Mouse (Mus musculus) olfactory bulb, adult 2 months (tissue): ENCODE data around the gene Gm4969.

ENCODE experiments used
- CTCF ChIP-seq: fragments of 200-500 bp; IDR thresholded peaks from 2 replicates; pipeline ENCODE4 v1.5.1; 2012; ENCODE audit warnings: low read depth, mild to moderate bottlenecking, low read length, moderate library complexity; ENCODE audit not compliant: insufficient read depth
- POLR2A ChIP-seq: fragments of 200-500 bp; IDR thresholded peaks from 2 replicates; pipeline ENCODE4 v1.6.1; 2012; ENCODE audit warnings: mild to moderate bottlenecking, low read depth, low read length, moderate library complexity; ENCODE audit not compliant: insufficient read depth

DNA sequence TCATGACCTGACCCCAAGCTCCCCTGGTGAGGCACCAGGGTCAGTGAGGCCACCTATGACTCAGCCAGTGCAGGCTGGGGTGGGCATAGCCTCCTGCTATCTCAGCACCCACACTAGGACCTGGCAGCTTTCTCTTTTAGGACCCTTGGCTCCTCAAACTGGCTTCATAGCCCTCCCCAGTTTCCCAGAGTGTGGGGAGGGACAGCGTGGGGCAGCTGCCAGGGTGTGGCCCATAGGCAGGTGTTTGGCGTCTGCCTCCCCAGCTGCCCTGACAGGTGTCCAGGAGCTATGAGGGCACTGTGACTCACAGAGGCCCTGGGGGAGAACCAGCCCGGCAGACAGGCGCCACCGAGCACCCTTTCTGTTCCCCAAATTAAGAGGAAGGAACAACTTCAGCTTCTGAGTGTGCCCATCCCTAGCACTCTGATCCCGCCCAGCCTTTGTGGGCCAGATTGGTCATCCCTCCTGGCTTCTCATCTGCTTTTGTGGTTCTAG lies 33.8 kb downstream of the Gm4969 start:
- TF ChIP-seq POLR2A (no peak), CTCF (no peak)
